Mouse (Mus musculus) Muller cell, postnatal 12 days (primary cell): Measurements from ENCODE around the gene Gm20683.
"Not testable (repeated sequence)": the region's sequence is repeated elsewhere in the genome, so short reads cannot be mapped to it uniquely, and the experiment has no call there.

Experiments used
- DNase-seq: peaks from one replicate; pipeline ENCODE4 v3.0.0-alpha.2; 2015; ENCODE audit errors: inconsistent ontology term

The Gm20683 gene

GRCm38 (mm10) chr17:25874148-25874720 lies 32.7 kb upstream of the Gm20683 start:
- no peak for DNase-seq

- no peak for DNase-seq
These were observed 32.0 kb upstream of the Gm20683 start for GRCm38 (mm10) chr17:25873405-25874147.

DNA sequence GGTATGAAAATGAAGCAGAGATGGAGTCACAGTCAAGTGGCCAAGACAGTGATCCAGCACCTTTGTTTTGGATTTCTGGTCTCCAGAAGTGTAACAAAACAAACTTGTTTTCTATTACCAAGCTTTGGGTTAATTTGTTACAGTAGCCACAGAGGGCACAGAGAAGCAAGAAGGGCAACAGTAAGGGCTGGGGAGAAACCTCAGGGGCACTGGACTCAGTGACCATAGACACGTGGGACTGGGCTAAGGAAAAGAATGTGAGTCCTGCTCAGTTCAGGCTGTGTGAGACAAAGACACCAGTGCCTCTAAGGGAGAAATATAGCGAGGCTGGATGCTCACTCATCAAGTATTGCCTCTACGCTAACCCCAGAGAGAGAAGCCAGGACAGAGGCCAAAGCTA lies 31.1 kb upstream of the Gm20683 start:
- DNase-seq, result no peak

- not testable (repeated sequence) for DNase-seq
These were observed 30.0 kb upstream of the Gm20683 start for GRCm38 (mm10) chr17:25871566-25871965.

DNA sequence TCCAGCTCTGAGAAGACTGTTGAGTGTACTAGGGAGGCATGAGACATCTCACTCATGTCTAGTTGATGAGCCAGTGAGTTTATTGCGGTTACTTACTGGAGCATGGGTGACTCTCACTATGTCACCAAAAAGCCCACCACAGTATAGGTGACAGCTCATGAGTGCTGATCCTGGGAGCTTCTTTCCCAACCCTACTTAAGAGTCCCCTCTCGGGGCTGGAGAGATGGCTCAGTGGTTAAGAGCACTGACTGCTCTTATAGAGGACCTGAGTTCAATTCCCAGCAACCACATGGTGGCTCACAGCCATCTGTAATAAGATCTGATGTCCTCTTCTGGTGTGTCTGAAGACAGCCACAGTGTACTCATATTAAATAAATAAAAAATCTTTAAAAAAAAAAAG lies 28.4 kb upstream of the Gm20683 start:
- no peak for DNase-seq

- no peak for DNase-seq
These were observed 27.9 kb upstream of the Gm20683 start for GRCm38 (mm10) chr17:25869498-25869897.

DNA sequence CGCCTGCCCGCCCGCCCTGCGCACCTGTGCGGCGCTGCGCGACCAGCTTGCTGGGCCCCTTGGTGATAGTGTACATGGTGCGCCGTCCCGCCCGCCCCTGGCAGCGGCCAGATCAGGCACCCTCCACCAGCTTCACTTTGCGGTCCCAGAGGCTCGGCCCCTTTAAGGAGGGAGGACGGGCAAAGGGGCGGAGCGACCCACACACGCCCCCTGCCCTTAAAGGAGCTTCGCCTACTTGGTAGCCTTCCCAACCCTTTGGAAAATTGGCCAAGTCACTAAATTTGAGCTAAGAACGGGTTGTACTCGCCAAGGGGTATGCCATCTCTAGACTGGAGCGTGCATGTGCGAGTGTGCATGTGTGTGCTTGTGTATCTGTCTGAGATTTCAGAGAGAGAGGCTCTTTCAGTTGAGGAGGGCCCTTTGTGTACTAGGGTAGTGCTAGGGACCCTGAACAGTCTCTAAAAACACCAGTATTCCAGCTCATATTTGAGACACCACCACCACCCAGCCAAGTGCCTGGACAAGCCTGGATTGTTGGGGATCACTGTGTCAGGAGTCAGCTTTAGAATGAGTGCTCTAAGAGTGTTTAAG lies 27.1 kb upstream of the Gm20683 start, which contains the start of gene Mcrip2:
TSS of gene Mcrip2 (minus strand) at position 164 of the 591 bp plus-strand sequence.
- peak; percentile 83 for DNase-seq

DNA sequence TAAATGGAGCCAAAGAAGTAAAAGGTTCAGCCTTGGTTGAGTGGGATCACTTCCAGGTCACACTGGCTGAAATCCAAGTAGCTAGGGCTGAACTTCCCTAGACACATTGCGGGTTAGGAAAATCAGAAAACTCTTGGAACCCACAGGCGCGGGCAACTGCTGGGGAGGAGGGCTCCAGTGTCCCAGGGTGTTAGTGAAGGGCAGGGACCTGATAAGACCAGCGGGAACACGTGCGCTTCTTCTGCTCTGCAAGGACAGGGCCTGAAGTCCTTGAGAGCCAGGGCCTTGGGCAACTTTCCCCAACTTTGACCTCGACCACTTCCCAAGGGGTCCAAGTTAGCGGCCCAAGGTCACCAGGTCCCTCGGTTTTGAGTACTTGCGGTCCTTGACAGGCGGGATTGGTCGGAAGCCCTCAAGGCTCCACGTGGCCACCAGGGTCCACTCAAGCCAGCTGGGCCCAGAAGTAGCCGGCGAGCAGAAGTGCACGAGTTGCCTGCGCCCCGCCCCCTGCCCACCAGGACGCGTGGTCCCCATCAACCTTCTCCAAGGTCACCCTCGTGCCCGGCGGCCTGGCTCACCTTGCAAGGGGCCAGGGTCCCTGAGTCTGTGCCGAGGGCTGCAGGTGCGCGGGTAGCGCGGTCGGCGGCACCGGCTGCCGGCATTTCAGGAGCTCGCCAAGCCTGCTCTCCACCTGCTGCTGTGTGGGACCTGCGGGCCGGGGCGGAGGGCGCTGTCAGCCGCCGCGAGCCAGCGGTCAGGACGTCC lies 26.5 kb upstream of the Gm20683 start:
- DNase-seq, result peak; percentile 60

DNA sequence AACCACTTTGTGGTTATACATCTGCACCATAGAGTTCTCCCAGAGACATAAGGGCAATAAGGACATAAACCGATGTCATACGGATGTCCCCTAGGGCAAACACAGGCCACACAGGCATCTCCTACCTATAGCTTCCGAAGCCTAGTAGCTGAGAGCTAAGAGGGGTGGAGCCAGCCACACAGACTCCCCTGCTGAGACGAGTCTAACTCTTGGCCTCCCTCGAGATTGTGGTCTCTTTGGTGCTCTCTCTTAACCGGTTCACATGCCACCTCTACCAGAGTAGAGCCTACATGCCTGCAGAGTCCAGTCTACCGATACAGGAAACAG lies 25.9 kb upstream of the Gm20683 start:
- no peak for DNase-seq

- DNase-seq, result no peak
These were observed 24.6 kb upstream of the Gm20683 start for GRCm38 (mm10) chr17:25866172-25866571.

DNA sequence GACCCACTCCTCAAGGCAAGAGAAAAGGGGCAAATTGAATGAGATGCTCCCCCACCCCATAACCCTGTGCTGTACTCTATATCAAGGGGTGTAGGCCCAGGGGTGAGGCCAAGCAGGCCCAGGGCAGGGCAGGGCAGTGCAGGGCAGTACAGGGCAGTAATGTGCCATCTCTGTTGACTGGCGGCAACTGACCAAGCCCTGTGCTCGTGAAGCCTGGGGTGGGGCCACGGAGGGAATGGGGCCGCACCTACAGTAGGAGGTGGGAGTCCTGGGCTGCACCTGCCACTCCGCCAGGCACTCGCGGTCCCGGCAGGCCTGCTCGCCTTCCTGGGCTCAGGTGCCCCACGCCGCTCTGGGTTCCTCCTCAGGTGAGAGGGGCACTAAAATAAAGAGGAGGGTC lies 23.7 kb upstream of the Gm20683 start:
- no peak for DNase-seq

DNA sequence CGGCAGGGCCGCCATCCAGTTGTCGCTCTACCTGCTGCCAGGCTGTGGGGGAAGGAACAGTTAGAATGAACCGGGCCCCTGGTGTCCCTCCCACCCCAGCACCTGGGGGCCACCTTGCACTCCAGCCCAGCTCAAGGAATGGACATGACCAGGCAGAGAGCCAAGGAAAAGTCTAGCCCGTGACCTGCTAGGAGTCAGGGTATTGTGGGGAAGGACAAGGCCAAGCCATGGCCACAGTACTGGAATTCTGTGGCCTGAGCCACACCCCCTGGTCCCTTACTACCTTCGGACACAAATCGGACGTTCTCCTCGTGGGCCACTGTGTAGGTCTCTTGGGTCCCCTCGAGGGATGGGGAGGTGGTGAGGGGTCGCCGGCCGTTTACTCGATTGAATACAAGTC lies 22.7 kb upstream of the Gm20683 start:
- DNase-seq, result no peak

- no peak for DNase-seq
These were observed 22.1 kb upstream of the Gm20683 start for GRCm38 (mm10) chr17:25863681-25864080.

DNA sequence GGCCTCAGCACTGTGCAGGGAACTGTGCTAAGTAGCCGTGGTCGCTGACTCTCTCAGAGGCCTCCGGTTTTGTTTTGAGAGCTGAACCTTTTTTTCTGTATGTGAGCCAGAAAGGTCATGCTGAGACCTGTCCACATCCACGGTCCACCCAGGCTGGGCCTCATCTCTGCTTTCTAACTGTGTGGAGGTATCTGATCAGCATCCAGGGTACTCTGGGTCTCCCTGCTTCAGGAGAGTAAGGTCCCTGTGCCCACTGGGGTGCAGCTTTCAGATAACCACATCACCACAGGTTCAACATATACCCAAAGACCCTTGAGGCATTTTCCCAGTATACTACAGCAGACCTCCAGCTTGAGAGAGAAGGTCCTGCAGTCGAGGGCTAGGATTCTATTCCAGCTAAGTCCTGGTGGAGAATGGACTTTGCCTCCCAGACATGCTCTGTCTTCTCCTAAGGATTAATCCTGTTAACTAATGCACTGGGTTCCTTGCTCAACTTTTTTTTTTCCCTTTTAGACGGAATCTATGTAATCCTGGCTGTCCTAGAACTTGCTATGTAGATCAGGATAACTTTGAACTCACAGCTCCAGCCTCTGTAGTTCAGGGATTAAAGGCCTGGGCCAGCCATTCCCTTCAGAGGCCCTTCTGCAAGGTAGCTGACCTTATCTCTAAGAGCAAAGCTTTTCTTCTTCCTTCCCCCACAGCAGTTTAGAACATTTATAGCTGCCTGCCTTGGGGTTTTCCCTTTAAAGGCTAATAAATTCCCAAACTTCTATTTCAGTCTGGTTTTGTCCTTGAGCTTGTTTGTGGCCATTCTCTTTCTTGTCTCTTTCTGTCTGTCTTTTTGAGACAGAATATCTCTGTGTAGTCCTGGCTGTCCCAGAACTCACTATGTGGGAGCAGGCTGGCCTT lies 20.4 kb upstream of the Gm20683 start:
- DNase-seq, result no peak

- DNase-seq, result peak; percentile 85
These were observed 19.5 kb upstream of the Gm20683 start, which contains the start of gene Wdr90 for GRCm38 (mm10) chr17:25860832-25861703. Gene Wdr90 (minus strand): TSS chr17:25861501.

GRCm38 (mm10) chr17:25860229-25860628 lies 18.7 kb upstream of the Gm20683 start:
- no peak for DNase-seq

DNA sequence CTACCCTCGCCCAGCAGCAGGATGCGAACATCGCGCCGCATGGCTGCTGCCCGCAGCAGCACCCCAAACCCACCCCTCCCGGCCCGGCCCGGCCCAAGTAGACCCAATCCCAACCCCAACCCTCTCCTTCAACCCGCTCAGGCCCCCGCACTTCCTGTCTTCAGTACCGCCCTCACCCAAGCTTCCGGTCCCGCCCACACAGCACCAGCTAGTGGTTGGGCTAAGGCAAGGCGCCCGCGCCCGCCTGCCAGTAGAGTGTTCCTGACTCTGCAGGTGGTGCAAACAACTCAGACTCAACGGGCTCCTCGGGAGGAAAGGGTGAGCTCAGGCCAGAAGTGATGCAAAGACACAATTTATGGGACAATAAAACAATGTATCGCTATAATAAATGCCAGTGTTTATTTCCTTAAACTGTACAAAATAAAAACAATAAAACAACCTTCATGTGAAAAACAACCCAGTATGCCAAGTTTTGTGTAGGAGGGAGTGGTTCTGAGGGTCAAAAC lies 2.9 kb upstream of the Gm20683 start, which contains the start of gene Rhot2:
TSS of gene Rhot2 (minus strand) at position 456 of the 506 bp plus-strand sequence.
- peak; percentile 96 for DNase-seq

GRCm38 (mm10) chr17:25843636-25844395 lies 2.3 kb upstream of the Gm20683 start:
- no peak for DNase-seq

DNA sequence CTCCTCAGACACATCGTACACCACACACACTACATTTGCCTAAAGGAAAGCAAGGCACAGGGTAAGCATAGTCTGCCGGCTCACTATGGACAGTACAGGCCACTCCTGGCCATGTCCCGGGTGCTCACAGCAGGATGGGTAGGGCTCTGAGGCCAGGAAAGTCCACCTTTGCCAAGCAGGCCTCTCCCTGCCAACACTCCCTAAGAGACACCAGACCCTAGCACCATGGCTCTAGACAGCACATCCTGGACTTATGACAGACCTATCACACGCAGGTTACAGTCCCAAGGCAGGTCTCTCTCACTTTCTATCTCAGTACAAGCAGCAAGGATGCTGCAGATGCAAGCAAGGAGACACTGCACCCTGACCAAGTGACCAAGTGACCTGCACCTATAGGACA lies 1.6 kb upstream of the Gm20683 start:
- no peak for DNase-seq
